Mouse (Mus musculus) testis, adult 2 months (tissue): ENCODE measurements around the gene Cpsf6.

Source experiments
- CTCF ChIP-seq: fragments of 200-500 bp; IDR thresholded peaks from 2 replicates; pipeline ENCODE4 v1.5.1; 2012; ENCODE audit warnings: low read depth, mild to moderate bottlenecking, inconsistent platforms, low read length, moderate library complexity; ENCODE audit not compliant: control insufficient read depth, insufficient read depth, insufficient replicate concordance
- POLR2A ChIP-seq: fragments of 200-500 bp; IDR thresholded peaks from 2 replicates; pipeline ENCODE4 v1.6.1; 2012; ENCODE audit warnings: low read depth, mild to moderate bottlenecking, inconsistent platforms, low read length, moderate library complexity; ENCODE audit not compliant: control insufficient read depth

DNA sequence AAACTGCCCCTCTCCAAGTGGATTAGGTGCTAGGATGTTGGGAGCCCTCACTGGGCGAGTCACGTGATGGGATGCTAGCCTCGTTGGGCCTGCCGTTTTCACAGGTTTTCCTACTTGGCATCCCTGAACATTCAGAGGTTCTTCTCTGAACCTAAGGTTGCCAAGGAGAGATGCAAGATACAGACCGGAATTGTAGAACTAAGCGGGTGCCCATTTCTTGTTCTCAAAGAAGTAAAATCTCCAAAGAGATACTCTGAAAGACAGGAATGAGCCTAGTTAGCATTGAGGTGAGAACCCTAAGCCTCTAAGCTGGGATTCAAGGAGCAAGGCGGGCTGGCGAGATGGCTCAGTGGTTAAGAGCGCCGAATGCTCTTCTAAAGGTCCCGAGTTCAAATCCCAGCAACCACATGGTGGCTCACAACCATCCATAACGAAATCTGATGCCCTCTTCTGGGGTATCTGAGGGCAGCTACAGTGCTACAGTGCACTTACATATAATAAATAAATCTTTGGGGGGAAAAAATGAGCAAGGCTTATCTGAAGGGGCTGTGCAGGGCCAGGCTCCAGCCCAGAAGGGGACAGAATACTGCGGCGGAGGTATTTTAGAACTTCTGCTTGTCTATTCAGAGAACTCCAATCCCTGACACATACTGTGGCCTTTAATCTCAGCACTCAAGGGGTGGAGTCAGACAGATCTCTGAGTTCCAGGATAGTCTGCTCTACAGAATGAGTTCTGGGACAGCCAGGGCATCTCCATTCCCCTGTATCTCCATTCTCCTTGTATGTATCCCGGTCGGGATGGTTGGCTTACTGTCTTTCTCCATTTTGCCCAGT, 37.0 kb upstream of the Cpsf6 start:
- no peak for TF ChIP-seq CTCF
- TF ChIP-seq POLR2A = no peak
